In genomic region chr2:152409781-152410180, GRCm38 (mm10) we compare ENCODE assay signal across 12 mouse cellular contexts. TPM values are rescaled to one million over a fixed set of nuclear protein-coding genes. Genes with fewer than 3 reads are reported as not detected.
DNase-seq lines count a peak whose midpoint lies in the region; ATAC-seq and TF ChIP-seq lines count a peak whose summit lies in the region.
"Had no signal": no experiment of that assay in that cellular context is flagged by ENCODE, and none has a peak within 500 bp of the region (broad histone marks: within the 10 kb centered on the region; RNA-seq: fewer than 3 reads in every experiment).

No protein-coding gene starts in this region.

- peaks cover 4% of the 10 kb centered on the region; the same call in 1 of the 2 replicates for H3K36me3 ChIP-seq in kidney, embryonic 14.5 days (ENCODE audit: control insufficient read depth, insufficient read depth, low read length)
- H3K36me3 ChIP-seq in embryonic facial prominence, embryonic 11.5 days (replicated peaks; ENCODE audit: control insufficient read depth, insufficient read depth, low read depth, low read length) = no peaks in the 10 kb centered on the region
- H3K36me3 ChIP-seq in limb, embryonic 14.5 days (ENCODE audit: control insufficient read depth, insufficient read depth, low read length) = peaks cover 4% of the 10 kb centered on the region; the same call in 1 of the 2 replicates

- no peak for TF ChIP-seq POLR2A in limb, embryonic 14.5 days (IDR thresholded peaks at IDR 0.05; ENCODE audit: borderline replicate concordance, extremely low read depth, insufficient read depth, insufficient read length)

- WGBS in kidney, embryonic 14.5 days = 59% methylated on average over 6 of the region's 6 CpGs
- 69% methylated on average over 6 of the region's 6 CpGs for WGBS in embryonic facial prominence, embryonic 11.5 days
- WGBS in limb, embryonic 14.5 days = 86% methylated on average over 6 of the region's 6 CpGs

- DNase-seq in cerebellum, adult 9-10 months = peak; percentile 31
- no peak for DNase-seq in cerebellum, postnatal 14 days
- DNase-seq in kidney, adult 18-20 months = no peak
- DNase-seq in embryonic facial prominence, embryonic 11.5 days (ENCODE audit: low spot score) = no peak
- no peak for DNase-seq in limb, embryonic 14.5 days (ENCODE audit: low spot score)
- no peak for DNase-seq in thymus, postnatal 14 days
- no peak for DNase-seq in cerebellum, postnatal 10 days
- DNase-seq: gastrocnemius, adult 2 months had no signal

- peak overlapping the region; percentile 99 for H3K27ac ChIP-seq in kidney, embryonic 14.5 days (ENCODE audit: low read depth, low read length)
- peak overlapping the region; percentile 95 for H3K27ac ChIP-seq in embryonic facial prominence, embryonic 11.5 days (replicated peaks; ENCODE audit: low read depth, low read length)
- H3K27ac ChIP-seq in limb, embryonic 14.5 days (replicated peaks; ENCODE audit: low read depth, low read length) = peak overlapping the region; percentile 98

- H3K4me1 ChIP-seq in kidney, embryonic 14.5 days (ENCODE audit: control insufficient read depth, insufficient read depth, low read length) = peaks cover 32% of the 10 kb centered on the region
- peaks cover 8% of the 10 kb centered on the region for H3K4me1 ChIP-seq in embryonic facial prominence, embryonic 11.5 days (ENCODE audit: control insufficient read depth, insufficient read depth, low read length)
- H3K4me1 ChIP-seq in limb, embryonic 14.5 days (ENCODE audit: control insufficient read depth, insufficient read depth, low read length) = peaks cover 27% of the 10 kb centered on the region

- H3K9me3 ChIP-seq in kidney, embryonic 14.5 days (ENCODE audit: control insufficient read depth, low read length) = no peaks in the 10 kb centered on the region
- no peaks in the 10 kb centered on the region for H3K9me3 ChIP-seq in embryonic facial prominence, embryonic 11.5 days (replicated peaks; ENCODE audit: control insufficient read depth, low read length)
- H3K9me3 ChIP-seq in limb, embryonic 14.5 days (ENCODE audit: control insufficient read depth, low read length) = no peaks in the 10 kb centered on the region

- no peak overlapping the region for H3K4me2 ChIP-seq in kidney, embryonic 14.5 days (replicated peaks; ENCODE audit: low read depth, low read length)
- H3K4me2 ChIP-seq in embryonic facial prominence, embryonic 11.5 days (ENCODE audit: low read depth, low read length) = no peak overlapping the region
- H3K4me2 ChIP-seq in limb, embryonic 14.5 days (replicated peaks; ENCODE audit: low read depth, low read length, severe bottlenecking) = no peak overlapping the region

- no peak overlapping the region for H3K9ac ChIP-seq in kidney, embryonic 14.5 days (ENCODE audit: low read depth, low read length)
- no peak overlapping the region for H3K9ac ChIP-seq in embryonic facial prominence, embryonic 11.5 days (replicated peaks; ENCODE audit: low read length)
- H3K9ac ChIP-seq in limb, embryonic 14.5 days (ENCODE audit: low read depth, low read length, severe bottlenecking) = no peak overlapping the region

- H3K4me3 ChIP-seq in kidney, embryonic 14.5 days (ENCODE audit: low read length) = no peak overlapping the region
- no peak overlapping the region for H3K4me3 ChIP-seq in embryonic facial prominence, embryonic 11.5 days (ENCODE audit: low read depth, low read length)
- H3K4me3 ChIP-seq in limb, embryonic 14.5 days (replicated peaks; ENCODE audit: low read length) = no peak overlapping the region
- H3K4me3 ChIP-seq: gastrocnemius, adult 2 months had no signal

- ATAC-seq in kidney, embryonic 14.5 days (ENCODE audit: low FRiP score, low TSS enrichment) = no peak
- ATAC-seq in embryonic facial prominence, embryonic 11.5 days (replicated peaks; ENCODE audit: insufficient number of reproducible peaks, low FRiP score, low TSS enrichment, low read depth) = no peak
- no peak for ATAC-seq in limb, embryonic 14.5 days (ENCODE audit: low FRiP score, low read depth)

- H3K27me3 ChIP-seq in kidney, embryonic 14.5 days (ENCODE audit: control insufficient read depth, insufficient read depth, low read length) = no peaks in the 10 kb centered on the region
- no peaks in the 10 kb centered on the region for H3K27me3 ChIP-seq in embryonic facial prominence, embryonic 11.5 days (ENCODE audit: control insufficient read depth, insufficient read depth, low read length)
- no peaks in the 10 kb centered on the region for H3K27me3 ChIP-seq in limb, embryonic 14.5 days (ENCODE audit: control insufficient read depth, insufficient read depth, low read length)

RNA-seq across cellular contexts. Expression of gene Zcchc3, which starts 5.0 kb away (rescaled TPM):
- 51.1 and 62.2 TPM in 2 replicates for polyA plus RNA-seq in kidney, embryonic 14.5 days (2014; fragmentation: Nextera tagmentation; extraction: Ambion mirVana)
- polyA plus RNA-seq in embryonic facial prominence, embryonic 11.5 days (2014; fragmentation: Nextera tagmentation; extraction: Ambion mirVana) = 61.6 and 67.7 TPM in 2 replicates
- polyA plus RNA-seq in limb, embryonic 14.5 days (2012; rRNA removed) = 33.5 and 35.6 TPM in 2 replicates
- 38.1 and 47.0 TPM in 2 replicates for polyA plus RNA-seq in limb, embryonic 14.5 days (2014; fragmentation: Nextera tagmentation; extraction: Ambion mirVana)

RNA-seq across cellular contexts. Expression of gene 6820408C15Rik, which starts 5.6 kb away (rescaled TPM):
- 0.37 TPM in 2 replicates for polyA plus RNA-seq in kidney, embryonic 14.5 days (2014; fragmentation: Nextera tagmentation; extraction: Ambion mirVana)
- polyA plus RNA-seq in embryonic facial prominence, embryonic 11.5 days (2014; fragmentation: Nextera tagmentation; extraction: Ambion mirVana) = 0.17 and 0.24 TPM in 2 replicates
- polyA plus RNA-seq in limb, embryonic 14.5 days (2012; rRNA removed) = 0.28 and 0.41 TPM in 2 replicates
- 0.18 and 0.30 TPM in 2 replicates for polyA plus RNA-seq in limb, embryonic 14.5 days (2014; fragmentation: Nextera tagmentation; extraction: Ambion mirVana)
- polyA plus RNA-seq: liver, adult 2 months had no signal

RNA-seq across cellular contexts. Expression of gene Sox12, which starts 11.9 kb away (rescaled TPM):
- polyA plus RNA-seq in kidney, embryonic 14.5 days (2014; fragmentation: Nextera tagmentation; extraction: Ambion mirVana) = 22.3 and 25.3 TPM in 2 replicates
- polyA plus RNA-seq in embryonic facial prominence, embryonic 11.5 days (2014; fragmentation: Nextera tagmentation; extraction: Ambion mirVana) = 19.6 and 20.7 TPM in 2 replicates
- polyA plus RNA-seq in limb, embryonic 14.5 days (2012; rRNA removed) = 48.8 and 60.7 TPM in 2 replicates
- polyA plus RNA-seq in limb, embryonic 14.5 days (2014; fragmentation: Nextera tagmentation; extraction: Ambion mirVana) = 13.5 and 17.1 TPM in 2 replicates

RNA-seq across cellular contexts. Expression of gene Nrsn2, which starts 33.3 kb away (rescaled TPM):
- 1.7 and 2.4 TPM in 2 replicates for polyA plus RNA-seq in kidney, embryonic 14.5 days (2014; fragmentation: Nextera tagmentation; extraction: Ambion mirVana)
- 3.0 and 4.2 TPM in 2 replicates for polyA plus RNA-seq in embryonic facial prominence, embryonic 11.5 days (2014; fragmentation: Nextera tagmentation; extraction: Ambion mirVana)
- 3.6 and 4.9 TPM in 2 replicates for polyA plus RNA-seq in limb, embryonic 14.5 days (2012; rRNA removed)
- polyA plus RNA-seq in limb, embryonic 14.5 days (2014; fragmentation: Nextera tagmentation; extraction: Ambion mirVana) = 2.5 and 2.7 TPM in 2 replicates
- polyA plus RNA-seq: liver, adult 2 months; spleen, adult 2 months had no signal

RNA-seq across cellular contexts. Expression of gene Defb23, which starts 54.6 kb away (rescaled TPM):
- polyA plus RNA-seq in kidney, embryonic 14.5 days (2014; fragmentation: Nextera tagmentation; extraction: Ambion mirVana) = not detected in 2 replicates
- not detected in 2 replicates for polyA plus RNA-seq in embryonic facial prominence, embryonic 11.5 days (2014; fragmentation: Nextera tagmentation; extraction: Ambion mirVana)
- not detected in 2 replicates for polyA plus RNA-seq in limb, embryonic 14.5 days (2012; rRNA removed)
- polyA plus RNA-seq in limb, embryonic 14.5 days (2014; fragmentation: Nextera tagmentation; extraction: Ambion mirVana) = not detected in 2 replicates
- polyA plus RNA-seq: cortical plate, adult 2 months; liver, adult 2 months; spleen, adult 2 months had no signal
